In the genomic region with DNA sequence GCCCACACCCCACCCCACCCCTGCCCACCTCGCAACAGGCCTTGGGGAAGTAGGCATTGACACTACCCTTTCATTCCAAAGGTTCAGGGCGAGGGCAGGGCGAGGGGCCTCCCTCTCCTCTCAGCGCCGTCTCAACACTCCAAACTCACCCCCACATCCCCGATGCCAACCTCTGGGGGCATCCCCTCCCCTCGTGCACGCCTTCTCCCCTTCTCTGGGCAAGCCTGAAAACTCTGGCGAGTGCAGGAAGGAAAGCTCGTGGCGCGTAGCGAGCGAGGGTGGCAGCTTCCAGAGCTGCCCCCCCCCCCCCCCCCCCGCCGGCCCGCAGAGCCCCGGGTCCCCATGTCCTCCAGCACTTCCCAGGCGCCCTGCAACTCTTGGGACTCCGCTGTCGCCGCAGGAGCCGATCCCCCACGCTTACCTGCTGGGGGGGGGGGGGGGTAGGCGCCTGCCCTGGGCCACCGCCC, we compare ENCODE assay signal across 8 mouse cellular contexts. TPM values are rescaled to one million over a fixed set of nuclear protein-coding genes. Genes with fewer than 3 reads are reported as not detected.
DNase-seq lines count a peak whose midpoint lies in the region; ATAC-seq lines count a peak whose summit lies in the region.

No protein-coding gene starts in this region.

- H3K27me3 ChIP-seq in neural tube, embryonic 12.5 days (replicated peaks), result no peaks in the 10 kb centered on the region

- peaks cover 29% of the 10 kb centered on the region for H3K4me1 ChIP-seq in neural tube, embryonic 12.5 days

- peaks cover 8% of the 10 kb centered on the region for H3K36me3 ChIP-seq in neural tube, embryonic 12.5 days

- H3K27ac ChIP-seq in neural tube, embryonic 12.5 days, result peak overlapping the region; percentile 77; the same call in 1 of the 2 replicates

- WGBS in neural tube, embryonic 12.5 days, result 0% methylated on average over 12 of the region's 26 CpGs

- peak; percentile 28 for ATAC-seq in common myeloid progenitor, adult 5-6 weeks (replicated peaks; ENCODE audit: low read depth, poor library complexity, severe bottlenecking)
- ATAC-seq in neural tube, embryonic 12.5 days (ENCODE audit: low FRiP score, low read depth), result peak; percentile 32; the same call in 1 of the 2 replicates

- peak overlapping the region; percentile 77 for H3K4me2 ChIP-seq in neural tube, embryonic 12.5 days (replicated peaks)

- DNase-seq in ovary, postnatal 36 days (ENCODE audit: low spot score), result peak; percentile 43
- no peak for DNase-seq in ovary, postnatal 10 days (ENCODE audit: low spot score)
- DNase-seq in heart, postnatal 4 days, result peak; percentile 54
- DNase-seq in liver, result peak; percentile 64
- no peak for DNase-seq in right cerebral cortex, postnatal 25 days
- no peak for DNase-seq in frontal cortex, postnatal 25 days (ENCODE audit: low spot score in 2 of 2)

- no peaks in the 10 kb centered on the region for H3K9me3 ChIP-seq in neural tube, embryonic 12.5 days

- H3K9ac ChIP-seq in neural tube, embryonic 12.5 days, result peak overlapping the region; percentile 86

- peak overlapping the region; percentile 80 for H3K4me3 ChIP-seq in neural tube, embryonic 12.5 days

RNA-seq across cellular contexts. Expression of a gene that starts 1.1 kb away (rescaled TPM):
- total RNA-seq in common myeloid progenitor, adult 5-6 weeks (2017), result 23.4 and 32.4 TPM in 2 replicates
- total RNA-seq in heart, postnatal 4 days (2021), result 100 to 1,000 TPM; 141 to 152 TPM
- 14.5 and 16.3 TPM in 2 replicates for polyA plus RNA-seq in neural tube, embryonic 12.5 days (2016; fragmentation: Nextera tagmentation; extraction: Ambion mirVana)

RNA-seq across cellular contexts. Expression of a gene that starts 21.8 kb away (rescaled TPM):
- total RNA-seq in common myeloid progenitor, adult 5-6 weeks (2017), result not detected in 2 replicates
- total RNA-seq in heart, postnatal 4 days (2021), result 10 to 100 TPM; 15.5 to 15.8 TPM
- 108 and 127 TPM in 2 replicates for polyA plus RNA-seq in neural tube, embryonic 12.5 days (2016; fragmentation: Nextera tagmentation; extraction: Ambion mirVana)

RNA-seq across cellular contexts. Expression of a gene that starts 38.0 kb away (rescaled TPM):
- total RNA-seq in common myeloid progenitor, adult 5-6 weeks (2017), result not detected in 2 replicates
- not detected for total RNA-seq in heart, postnatal 4 days (2021)
- polyA plus RNA-seq in neural tube, embryonic 12.5 days (2016; fragmentation: Nextera tagmentation; extraction: Ambion mirVana), result not detected in 2 replicates

RNA-seq across cellular contexts. Expression of a gene that starts 38.1 kb away (rescaled TPM):
- total RNA-seq in common myeloid progenitor, adult 5-6 weeks (2017), result 52.6 and 74.4 TPM in 2 replicates
- total RNA-seq in heart, postnatal 4 days (2021), result 10 to 100 TPM; 33.8 to 34.1 TPM
- polyA plus RNA-seq in neural tube, embryonic 12.5 days (2016; fragmentation: Nextera tagmentation; extraction: Ambion mirVana), result 65.7 and 65.8 TPM in 2 replicates

RNA-seq across cellular contexts. Expression of a gene that starts 53.9 kb away (rescaled TPM):
- 84.4 and 114 TPM in 2 replicates for total RNA-seq in common myeloid progenitor, adult 5-6 weeks (2017)
- 10 to 100 TPM; 57.6 to 59.6 TPM for total RNA-seq in heart, postnatal 4 days (2021)
- polyA plus RNA-seq in neural tube, embryonic 12.5 days (2016; fragmentation: Nextera tagmentation; extraction: Ambion mirVana), result 16.4 and 23.2 TPM in 2 replicates

Comparison
In these comparisons a context has a peak if more than half of its experiments do, and no peak if none do; other contexts are left out.
1. DNase-seq: peak in ovary, postnatal 36 days (single experiment), heart, postnatal 4 days (single experiment) and liver (single experiment); none in ovary, postnatal 10 days (single experiment), right cerebral cortex, postnatal 25 days (single experiment) and frontal cortex, postnatal 25 days (0 of 2).
2. RNA of a gene that starts 21.8 kb away (total RNA-seq): 15.5 to 15.8 TPM in heart, postnatal 4 days; not detected in common myeloid progenitor, adult 5-6 weeks; every median in the first group is over 10 times any median in the second.